14 mouse cellular contexts compared by ENCODE assay signal in the genomic region with DNA sequence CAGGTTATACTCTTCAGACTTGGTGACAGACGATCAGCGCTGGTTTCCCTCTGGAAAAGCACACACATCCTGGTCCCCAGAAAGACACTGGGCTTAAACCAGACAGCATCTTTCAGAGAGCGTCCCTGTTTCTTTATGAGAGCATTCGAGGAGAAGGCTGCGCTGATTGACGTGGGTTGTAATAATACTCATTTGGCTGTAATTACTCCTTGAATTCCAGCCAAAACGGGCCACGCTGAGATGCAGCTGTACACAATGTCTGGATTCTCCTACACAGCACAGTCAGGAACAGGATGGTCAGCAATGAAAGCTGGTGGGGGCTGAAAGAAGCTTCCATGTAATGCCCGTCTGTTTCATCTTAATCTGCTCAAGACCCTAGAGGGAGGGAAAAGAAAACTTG. TPM values are rescaled to one million over a fixed set of nuclear protein-coding genes. Genes with fewer than 3 reads are reported as not detected.
A peak's percentile ranks its signal among the peaks of the same experiment; 100 is the strongest.
DNase-seq lines count a peak whose midpoint lies in the region; ATAC-seq and TF ChIP-seq lines count a peak whose summit lies in the region.
"Had no signal": no experiment of that assay in that cellular context is flagged by ENCODE, and none has a peak within 500 bp of the region (broad histone marks: within the 10 kb centered on the region; RNA-seq: fewer than 3 reads in every experiment).

No protein-coding gene starts in this region.

- 57% methylated on average over 9 of the region's 9 CpGs for WGBS in hindbrain, embryonic 14.5 days
- WGBS in hindbrain, embryonic 12.5 days = 76% methylated on average over 9 of the region's 9 CpGs
- WGBS in midbrain, embryonic 14.5 days = 84% methylated on average over 9 of the region's 9 CpGs
- 77% methylated on average over 9 of the region's 9 CpGs for WGBS in midbrain, embryonic 13.5 days
- 16% methylated on average over 9 of the region's 9 CpGs for WGBS in forebrain, postnatal 0 days

- H3K36me3 ChIP-seq in hindbrain, embryonic 14.5 days (replicated peaks; ENCODE audit: control insufficient read depth, insufficient read depth) = no peaks in the 10 kb centered on the region
- no peaks in the 10 kb centered on the region for H3K36me3 ChIP-seq in hindbrain, embryonic 12.5 days
- H3K36me3 ChIP-seq in midbrain, embryonic 14.5 days (ENCODE audit: control insufficient read depth, insufficient read depth, low read length) = no peaks in the 10 kb centered on the region
- H3K36me3 ChIP-seq in midbrain, embryonic 13.5 days = no peaks in the 10 kb centered on the region
- H3K36me3 ChIP-seq in forebrain, postnatal 0 days (ENCODE audit: insufficient read depth) = no peaks in the 10 kb centered on the region

- H3K9ac ChIP-seq in hindbrain, embryonic 14.5 days = no peak overlapping the region
- H3K9ac ChIP-seq in hindbrain, embryonic 12.5 days = no peak overlapping the region
- no peak overlapping the region for H3K9ac ChIP-seq in midbrain, embryonic 14.5 days (replicated peaks; ENCODE audit: low read length)
- no peak overlapping the region for H3K9ac ChIP-seq in midbrain, embryonic 13.5 days (replicated peaks)
- H3K9ac ChIP-seq in forebrain, postnatal 0 days = no peak overlapping the region

- DNase-seq in hindbrain, embryonic 14.5 days (ENCODE audit: low spot score) = peak; percentile 74
- DNase-seq in midbrain, embryonic 14.5 days = peak; percentile 51
- DNase-seq in cerebellum, postnatal 25 days = peak; percentile 24 to 31
- peak; percentile 80 for DNase-seq in forebrain, postnatal 0 days
- DNase-seq in embryo, embryonic 10.5 days (ENCODE audit: low spot score) = no peak
- no peak for DNase-seq in thymus, postnatal 14 days
- DNase-seq: adrenal gland, postnatal 25 days; heart, adult 18-20 months; heart, postnatal 4 days; kidney, adult 9 months had no signal

- H3K27me3 ChIP-seq in hindbrain, embryonic 14.5 days (ENCODE audit: control insufficient read depth, insufficient read depth, low read length) = no peaks in the 10 kb centered on the region
- no peaks in the 10 kb centered on the region for H3K27me3 ChIP-seq in hindbrain, embryonic 12.5 days
- no peaks in the 10 kb centered on the region for H3K27me3 ChIP-seq in midbrain, embryonic 14.5 days (ENCODE audit: control insufficient read depth, insufficient read depth, low read length)
- H3K27me3 ChIP-seq in midbrain, embryonic 13.5 days = no peaks in the 10 kb centered on the region
- H3K27me3 ChIP-seq in forebrain, postnatal 0 days (ENCODE audit: insufficient read depth, low read length) = no peaks in the 10 kb centered on the region

- H3K4me3 ChIP-seq in hindbrain, embryonic 14.5 days (replicated peaks; ENCODE audit: low read length) = no peak overlapping the region
- no peak overlapping the region for H3K4me3 ChIP-seq in hindbrain, embryonic 12.5 days
- no peak overlapping the region for H3K4me3 ChIP-seq in midbrain, embryonic 14.5 days (replicated peaks; ENCODE audit: low read depth, low read length)
- no peak overlapping the region for H3K4me3 ChIP-seq in midbrain, embryonic 13.5 days (replicated peaks)
- H3K4me3 ChIP-seq in forebrain, postnatal 0 days (ENCODE audit: low read depth, low read length) = no peak overlapping the region

- peaks cover 35% of the 10 kb centered on the region for H3K4me1 ChIP-seq in hindbrain, embryonic 14.5 days (replicated peaks; ENCODE audit: control insufficient read depth, insufficient read depth, low read length)
- H3K4me1 ChIP-seq in hindbrain, embryonic 12.5 days = peaks cover 25% of the 10 kb centered on the region
- H3K4me1 ChIP-seq in midbrain, embryonic 14.5 days (ENCODE audit: control insufficient read depth, insufficient read depth, low read length) = peaks cover 27% of the 10 kb centered on the region
- H3K4me1 ChIP-seq in midbrain, embryonic 13.5 days (replicated peaks) = peaks cover 37% of the 10 kb centered on the region
- H3K4me1 ChIP-seq in forebrain, postnatal 0 days (ENCODE audit: insufficient read depth) = peaks cover 39% of the 10 kb centered on the region

- no peak for TF ChIP-seq CTCF in forebrain, postnatal 0 days (IDR thresholded peaks at IDR 0.05; ENCODE audit: low read depth)

- H3K27ac ChIP-seq in hindbrain, embryonic 14.5 days = no peak overlapping the region
- no peak overlapping the region for H3K27ac ChIP-seq in hindbrain, embryonic 12.5 days
- no peak overlapping the region for H3K27ac ChIP-seq in midbrain, embryonic 14.5 days (replicated peaks; ENCODE audit: low read depth, low read length)
- no peak overlapping the region for H3K27ac ChIP-seq in midbrain, embryonic 13.5 days
- peak overlapping the region; percentile 50 for H3K27ac ChIP-seq in forebrain, postnatal 0 days (ENCODE audit: low read depth, low read length)

- no peaks in the 10 kb centered on the region for H3K9me3 ChIP-seq in hindbrain, embryonic 14.5 days (ENCODE audit: control insufficient read depth, low read length)
- H3K9me3 ChIP-seq in hindbrain, embryonic 12.5 days (replicated peaks) = 0 out of 2 replicates have a peak, but pooled peaks cover 9% of the 10 kb centered on the region
- no peaks in the 10 kb centered on the region for H3K9me3 ChIP-seq in midbrain, embryonic 14.5 days (ENCODE audit: control insufficient read depth, low read length)
- peaks cover 10% of the 10 kb centered on the region; the same call in 1 of the 2 replicates for H3K9me3 ChIP-seq in midbrain, embryonic 13.5 days
- no peaks in the 10 kb centered on the region for H3K9me3 ChIP-seq in forebrain, postnatal 0 days (ENCODE audit: low read length)

- ATAC-seq in hindbrain, embryonic 14.5 days (ENCODE audit: low FRiP score) = no peak
- no peak for ATAC-seq in hindbrain, embryonic 12.5 days (ENCODE audit: low FRiP score)
- ATAC-seq in midbrain, embryonic 14.5 days (ENCODE audit: low FRiP score, low TSS enrichment) = no peak
- no peak for ATAC-seq in midbrain, embryonic 13.5 days
- ATAC-seq in forebrain, postnatal 0 days = peak; percentile 17; the same call in 1 of the 2 replicates
- ATAC-seq: lung, postnatal 0 days had no signal

- H3K4me2 ChIP-seq in hindbrain, embryonic 14.5 days (replicated peaks) = no peak overlapping the region
- no peak overlapping the region for H3K4me2 ChIP-seq in hindbrain, embryonic 12.5 days (replicated peaks)
- H3K4me2 ChIP-seq in midbrain, embryonic 14.5 days (ENCODE audit: low read length) = no peak overlapping the region
- no peak overlapping the region for H3K4me2 ChIP-seq in midbrain, embryonic 13.5 days (replicated peaks)
- H3K4me2 ChIP-seq in forebrain, postnatal 0 days (ENCODE audit: low read depth) = no peak overlapping the region

RNA-seq across cellular contexts. Expression of gene Ces5a, which starts 31.5 kb away (rescaled TPM):
- 0.56 and 1.5 TPM in 2 replicates for polyA plus RNA-seq in hindbrain, embryonic 14.5 days (2014; fragmentation: Nextera tagmentation; extraction: Ambion mirVana)
- 0.10 and 0.17 TPM in 2 replicates for polyA plus RNA-seq in hindbrain, embryonic 12.5 days (2016; fragmentation: Nextera tagmentation; extraction: Ambion mirVana)
- 0.61 and 0.93 TPM in 2 replicates for polyA plus RNA-seq in midbrain, embryonic 14.5 days (2014; fragmentation: Nextera tagmentation; extraction: Ambion mirVana)
- 0.28 and 0.46 TPM in 2 replicates for polyA plus RNA-seq in midbrain, embryonic 13.5 days (2015; fragmentation: Nextera tagmentation; extraction: Ambion mirVana)
- total RNA-seq in forebrain, postnatal 0 days (2014; rRNA removed) = 0.62 and 1.2 TPM in 2 replicates
- 0.67 and 0.94 TPM in 2 replicates for polyA plus RNA-seq in forebrain, postnatal 0 days (2015; fragmentation: Nextera tagmentation; extraction: Ambion mirVana)
- total RNA-seq: adrenal gland, postnatal 25 days; heart, adult 18-20 months; monocyte, adult 5-6 weeks had no signal

Comparison
In these comparisons a context has a peak if more than half of its experiments do, and no peak if none do; other contexts are left out.
1. DNase-seq: peak in hindbrain, embryonic 14.5 days (single experiment), midbrain, embryonic 14.5 days (single experiment), cerebellum, postnatal 25 days (2 of 2) and forebrain, postnatal 0 days (single experiment); none in embryo, embryonic 10.5 days (single experiment) and thymus, postnatal 14 days (single experiment).